Mouse (Mus musculus) liver, postnatal 0 days (tissue): Measurements from ENCODE around the gene Gm20388.

Source experiments
- CTCF ChIP-seq: sonication (generic); IDR thresholded peaks from 2 replicates; pipeline ENCODE4 v1.5.1; 2016; ENCODE audit warnings: antibody characterized with exemption, low read depth
- EP300 ChIP-seq: IDR thresholded peaks from 2 replicates; pipeline ENCODE4 v1.6.1; 2016; ENCODE audit warnings: antibody characterized with exemption, low read depth, mild to moderate bottlenecking

GRCm38 (mm10) chr8:122474951-122475560, 2564.4 kb downstream of the Gm20388 start:
- TF ChIP-seq CTCF = no peak
- TF ChIP-seq EP300 = no peak
